Mouse (Mus musculus): ENCODE data around the gene Ctbp2.
"Not testable (repeated sequence)": the region's sequence is repeated elsewhere in the genome, so short reads cannot be mapped to it uniquely, and the experiment has no call there.

Gene Ctbp2

GRCm38 (mm10) chr7:133120221-133120751 lies 3.9 kb downstream of the Ctbp2 start:
- DNase-seq (ENCODE audit: low read depth, low spot score), result no peak

- DNase-seq (ENCODE audit: low read depth, low spot score), result no peak
Measured at GRCm38 (mm10) chr7:133117815-133118214, 6.3 kb downstream of the Ctbp2 start.

GRCm38 (mm10) chr7:133116542-133116941 lies 7.6 kb downstream of the Ctbp2 start:
- no peak for DNase-seq (ENCODE audit: low read depth, low spot score)

GRCm38 (mm10) chr7:133115886-133116285 lies 8.3 kb downstream of the Ctbp2 start:
- DNase-seq (ENCODE audit: low read depth, low spot score), result no peak

GRCm38 (mm10) chr7:133114847-133115470 lies 9.2 kb downstream of the Ctbp2 start:
- DNase-seq (ENCODE audit: low read depth, low spot score), result peak; percentile 20

GRCm38 (mm10) chr7:133113185-133113895 lies 10.8 kb downstream of the Ctbp2 start:
- DNase-seq (ENCODE audit: low read depth, low spot score), result no peak

- DNase-seq (ENCODE audit: low read depth, low spot score), result no peak
Measured at GRCm38 (mm10) chr7:133112351-133112831, 11.8 kb downstream of the Ctbp2 start.

- no peak for DNase-seq (ENCODE audit: low read depth, low spot score)
Measured at GRCm38 (mm10) chr7:133109442-133109841, 14.7 kb downstream of the Ctbp2 start.

- no peak for DNase-seq (ENCODE audit: low read depth, low spot score)
Measured at GRCm38 (mm10) chr7:133108695-133109094, 15.5 kb downstream of the Ctbp2 start.

- no peak for DNase-seq (ENCODE audit: low read depth, low spot score)
Measured at GRCm38 (mm10) chr7:133102578-133102977, 21.6 kb downstream of the Ctbp2 start.

GRCm38 (mm10) chr7:133101070-133101469 lies 23.1 kb downstream of the Ctbp2 start:
- DNase-seq (ENCODE audit: low read depth, low spot score), result no peak

GRCm38 (mm10) chr7:133100178-133100577 lies 24.0 kb downstream of the Ctbp2 start:
- DNase-seq (ENCODE audit: low read depth, low spot score), result no peak

- DNase-seq (ENCODE audit: low read depth, low spot score), result no peak
Measured at GRCm38 (mm10) chr7:133099266-133099665, 24.9 kb downstream of the Ctbp2 start.

GRCm38 (mm10) chr7:133098118-133098793 lies 25.9 kb downstream of the Ctbp2 start:
- DNase-seq (ENCODE audit: low read depth, low spot score), result no peak

GRCm38 (mm10) chr7:133095610-133096009 lies 28.5 kb downstream of the Ctbp2 start:
- DNase-seq (ENCODE audit: low read depth, low spot score), result not testable (repeated sequence)

- DNase-seq (ENCODE audit: low read depth, low spot score), result no peak
Measured at GRCm38 (mm10) chr7:133094711-133095495, 29.3 kb downstream of the Ctbp2 start.

GRCm38 (mm10) chr7:133094161-133094560 lies 30.0 kb downstream of the Ctbp2 start:
- no peak for DNase-seq (ENCODE audit: low read depth, low spot score)

GRCm38 (mm10) chr7:133093731-133094130 lies 30.4 kb downstream of the Ctbp2 start:
- no peak for DNase-seq (ENCODE audit: low read depth, low spot score)

- DNase-seq (ENCODE audit: low read depth, low spot score), result no peak
Measured at GRCm38 (mm10) chr7:133090641-133091040, 33.5 kb downstream of the Ctbp2 start.

- no peak for DNase-seq (ENCODE audit: low read depth, low spot score)
Measured at GRCm38 (mm10) chr7:133089621-133090260, 34.4 kb downstream of the Ctbp2 start.

GRCm38 (mm10) chr7:133088830-133089261 lies 35.3 kb downstream of the Ctbp2 start:
- DNase-seq (ENCODE audit: low read depth, low spot score), result no peak

Data from c-Kit-negative CD71-positive TER-119-positive erythroid progenitor cells, embryonic 14.5 days (primary cell).